Mouse (Mus musculus): Measurements from ENCODE around the gene Enpp5. TPM values are rescaled to one million over a fixed set of nuclear protein-coding genes. Genes with fewer than 3 reads are reported as not detected.

Gene Enpp5
- polyA plus RNA-seq, 1 experiment from 2014 or later: 35.2 TPM

- no peak for ATAC-seq
- no peaks in the 10 kb centered on the region for H3K9me3 ChIP-seq (replicated peaks)
- H3K36me3 ChIP-seq (ENCODE audit: poor library complexity, severe bottlenecking): no peaks in the 10 kb centered on the region
- no peak overlapping the region for H3K4me2 ChIP-seq
- H3K27me3 ChIP-seq: no peaks in the 10 kb centered on the region
- H3K27ac ChIP-seq: no peak overlapping the region
- no peak overlapping the region for H3K4me3 ChIP-seq
- peaks cover 6% of the 10 kb centered on the region for H3K4me1 ChIP-seq
- H3K9ac ChIP-seq: no peak overlapping the region
- WGBS: 86% methylated on average over 9 of the region's 9 CpGs
Measured at GRCm38 (mm10) chr17:44100906-44101305, 22.3 kb downstream of the Enpp5 start.

DNA sequence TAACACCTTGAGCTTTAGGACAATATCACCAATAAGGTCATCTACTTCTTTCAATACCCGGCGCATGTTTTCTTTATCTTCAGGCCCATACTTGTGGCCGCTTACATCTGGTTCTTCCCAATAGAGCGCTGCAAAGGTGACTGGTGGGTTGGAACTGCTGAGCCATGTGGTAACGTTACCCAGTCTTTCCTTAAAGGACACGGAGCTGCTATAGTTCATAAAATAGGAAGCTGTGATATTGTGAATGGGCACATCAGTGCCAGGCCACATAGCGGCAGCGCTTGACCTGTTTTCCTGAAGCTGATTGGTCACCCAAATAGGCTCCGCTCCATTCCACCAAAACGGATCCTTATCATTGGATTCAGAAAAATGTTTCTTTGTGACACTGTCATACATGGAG lies 23.3 kb downstream of the Enpp5 start:
- no peak overlapping the region for H3K27ac ChIP-seq
- no peak overlapping the region for H3K4me2 ChIP-seq
- no peak overlapping the region for H3K4me3 ChIP-seq
- peaks cover 3% of the 10 kb centered on the region; the same call in 1 of the 2 replicates for H3K27me3 ChIP-seq
- no peak overlapping the region for H3K9ac ChIP-seq
- H3K9me3 ChIP-seq (replicated peaks): no peaks in the 10 kb centered on the region
- peaks cover 6% of the 10 kb centered on the region for H3K4me1 ChIP-seq
- no peak for ATAC-seq
- H3K36me3 ChIP-seq (ENCODE audit: poor library complexity, severe bottlenecking): no peaks in the 10 kb centered on the region
- 96% methylated on average over 10 of the region's 10 CpGs for WGBS

DNA sequence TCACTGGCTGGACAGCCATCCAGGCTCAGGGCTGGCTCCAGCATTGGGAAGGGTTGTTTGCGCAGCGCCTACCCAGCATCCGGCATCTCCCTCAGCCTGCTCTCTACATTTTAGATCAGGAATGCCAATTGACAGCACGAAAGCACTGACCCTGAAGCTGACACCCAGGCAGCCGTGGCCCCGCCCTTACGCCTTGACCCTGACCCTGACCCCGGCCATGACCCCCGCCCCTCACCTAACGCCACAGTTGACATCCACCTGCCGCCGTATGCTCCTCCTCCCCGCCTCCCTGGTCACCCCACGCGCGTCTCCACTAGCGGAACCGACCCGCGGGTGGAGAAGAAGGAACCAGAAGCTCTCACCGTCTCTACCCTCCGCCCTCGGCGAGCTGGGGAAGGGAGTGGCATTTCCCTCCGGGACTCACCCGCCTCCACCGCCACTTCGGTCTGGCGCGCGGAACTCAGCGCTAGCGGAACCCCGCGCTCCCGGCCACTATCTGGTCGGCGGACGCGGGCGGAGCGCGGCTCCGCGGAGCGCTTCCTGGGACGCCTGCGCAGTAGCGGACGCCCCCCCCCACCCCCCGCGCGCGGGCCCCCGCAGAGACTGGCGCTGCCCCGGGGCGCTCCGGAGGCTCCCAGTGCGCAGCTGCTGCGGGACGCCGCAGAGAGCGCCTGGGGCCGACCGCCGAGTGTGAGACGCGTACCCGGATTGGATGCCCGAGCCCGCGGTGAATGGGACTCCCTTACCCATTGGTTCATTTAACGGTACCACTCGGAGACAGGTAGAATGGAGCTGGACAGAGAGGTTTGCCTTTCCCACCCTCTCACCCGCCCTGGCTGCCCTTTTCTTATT lies 26.9 kb downstream of the Enpp5 start, which contains the start of gene Enpp4:
Enpp4 (minus strand) TSS at position 523 of the 852 bp plus-strand sequence.
- peaks cover 6% of the 10 kb centered on the region for H3K4me1 ChIP-seq
- H3K4me3 ChIP-seq: peak within 1 kb of the TSS; percentile 59
- peak; percentile 100 for ATAC-seq
- H3K9me3 ChIP-seq (replicated peaks): no peaks in the 10 kb centered on the region
- H3K4me2 ChIP-seq: peak within 1 kb of the TSS; percentile 96
- peak within 1 kb of the TSS; percentile 48; the same call in 1 of the 2 replicates for H3K27ac ChIP-seq
- under 1% methylated on average over 72 of the region's 76 CpGs for WGBS
- H3K9ac ChIP-seq: peak within 1 kb of the TSS; percentile 79
- peaks cover 7% of the 10 kb centered on the region; the same call in 1 of the 2 replicates for H3K27me3 ChIP-seq
- H3K36me3 ChIP-seq (ENCODE audit: poor library complexity, severe bottlenecking): no peaks in the 10 kb centered on the region

DNA sequence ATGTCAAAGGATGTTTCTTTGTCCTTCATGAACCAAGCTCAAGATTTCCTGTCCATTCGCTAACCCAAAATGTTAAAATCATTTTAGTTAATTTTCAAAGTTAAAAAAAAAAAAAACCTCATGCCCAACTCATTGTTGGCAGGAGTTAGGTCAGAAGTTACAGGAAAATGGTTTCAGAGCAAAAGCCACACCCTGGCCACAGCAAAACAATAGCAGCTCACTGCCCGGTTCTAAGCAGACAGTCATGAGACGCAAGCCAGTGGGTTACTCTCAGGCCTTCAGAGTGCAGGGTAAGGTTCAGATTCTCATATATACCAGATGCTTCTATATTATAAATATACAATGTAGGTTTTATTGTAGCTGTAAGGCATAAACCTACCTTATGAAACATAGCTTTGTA lies 29.7 kb downstream of the Enpp5 start:
- 77% methylated on average over 3 of the region's 3 CpGs for WGBS
- H3K9ac ChIP-seq: no peak overlapping the region
- H3K27me3 ChIP-seq: peaks cover 7% of the 10 kb centered on the region; the same call in 1 of the 2 replicates
- ATAC-seq: no peak
- H3K27ac ChIP-seq: no peak overlapping the region
- H3K36me3 ChIP-seq (ENCODE audit: poor library complexity, severe bottlenecking): no peaks in the 10 kb centered on the region
- no peaks in the 10 kb centered on the region for H3K9me3 ChIP-seq (replicated peaks)
- no peak overlapping the region for H3K4me2 ChIP-seq
- peaks cover 6% of the 10 kb centered on the region for H3K4me1 ChIP-seq
- H3K4me3 ChIP-seq: no peak overlapping the region

GRCm38 (mm10) chr17:44116584-44116983 lies 38.0 kb downstream of the Enpp5 start:
- Histone ChIP-seq H3K4me1 (no peaks in the 10 kb centered on the region), H3K4me3 (no peak overlapping the region), H3K27ac (no peak overlapping the region), H3K27me3 (no peaks in the 10 kb centered on the region), H3K9me3 (replicated peaks) (no peaks in the 10 kb centered on the region), H3K4me2 (no peak overlapping the region), H3K9ac (no peak overlapping the region), H3K36me3 (ENCODE audit: poor library complexity, severe bottlenecking) (no peaks in the 10 kb centered on the region)
- 84% methylated on average over 2 of the region's 2 CpGs for WGBS
- no peak for ATAC-seq

- Histone ChIP-seq H3K4me1 (no peaks in the 10 kb centered on the region), H3K9me3 (replicated peaks) (no peaks in the 10 kb centered on the region), H3K36me3 (ENCODE audit: poor library complexity, severe bottlenecking) (no peaks in the 10 kb centered on the region), H3K4me2 (no peak overlapping the region), H3K9ac (no peak overlapping the region), H3K27me3 (no peaks in the 10 kb centered on the region), H3K4me3 (no peak overlapping the region), H3K27ac (no peak overlapping the region)
- WGBS: 79% methylated on average over 2 of the region's 2 CpGs
- no peak for ATAC-seq
Measured at GRCm38 (mm10) chr17:44117721-44118120, 39.1 kb downstream of the Enpp5 start.

DNA sequence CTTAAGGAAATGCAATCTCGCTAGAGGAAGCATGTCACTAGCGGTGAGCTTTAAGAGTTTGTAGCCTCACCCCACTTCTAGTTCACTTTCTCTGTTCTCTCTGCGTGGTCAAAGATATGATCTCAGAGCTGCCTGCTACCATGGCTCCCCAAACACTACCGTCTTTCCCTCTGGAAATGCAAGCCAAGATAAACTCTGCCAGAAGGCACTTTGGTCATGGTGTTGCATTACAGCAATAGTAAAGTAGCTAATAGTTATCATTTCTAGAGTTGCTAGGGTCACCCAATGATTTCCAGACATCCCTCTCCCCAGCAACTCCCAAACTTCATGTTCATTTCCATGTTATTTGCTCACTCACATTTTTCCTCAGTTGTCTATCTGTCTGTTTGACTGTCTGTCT lies 39.6 kb downstream of the Enpp5 start:
- no peak overlapping the region for H3K4me3 ChIP-seq
- H3K9ac ChIP-seq: no peak overlapping the region
- no peak for ATAC-seq
- H3K4me2 ChIP-seq: no peak overlapping the region
- no peak overlapping the region for H3K27ac ChIP-seq
- H3K4me1 ChIP-seq: no peaks in the 10 kb centered on the region
- H3K36me3 ChIP-seq (ENCODE audit: poor library complexity, severe bottlenecking): no peaks in the 10 kb centered on the region
- 88% methylated on average over 4 of the region's 4 CpGs for WGBS
- H3K27me3 ChIP-seq: no peaks in the 10 kb centered on the region
- H3K9me3 ChIP-seq (replicated peaks): no peaks in the 10 kb centered on the region

DNA sequence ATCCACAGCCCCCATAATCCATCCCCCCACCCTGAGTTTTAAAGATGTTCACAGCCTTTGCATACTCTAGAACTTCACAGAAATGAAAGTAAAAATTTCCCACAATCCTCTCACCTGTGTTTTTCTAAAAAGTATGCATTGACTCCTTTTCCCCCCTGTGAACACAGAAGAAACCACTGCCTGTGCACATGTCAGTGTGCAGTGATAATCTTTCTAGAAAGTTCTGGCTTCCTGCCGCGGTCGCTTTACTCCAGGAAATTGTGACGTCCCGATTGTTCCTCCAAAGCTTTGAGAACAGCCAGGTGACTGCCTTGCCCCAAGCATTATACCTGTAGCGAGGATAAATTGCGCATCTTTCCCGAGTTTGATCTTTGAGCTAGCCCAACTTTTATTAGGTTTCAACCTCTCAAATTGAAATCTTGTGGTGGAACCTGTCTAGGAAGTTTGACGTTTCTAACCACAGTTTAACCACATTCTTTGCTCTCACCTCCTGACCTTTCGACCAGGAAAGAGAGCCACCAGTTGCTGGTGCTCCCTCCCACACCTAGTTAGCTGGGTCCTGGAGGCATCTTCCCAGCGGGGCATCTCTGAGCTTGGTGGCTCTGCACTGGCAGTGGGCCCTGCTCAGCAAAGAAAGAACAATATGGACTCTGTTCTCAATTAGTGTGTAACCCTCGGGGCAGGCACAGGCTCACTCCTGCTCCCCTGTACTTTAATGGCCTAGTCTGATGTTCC lies 42.9 kb downstream of the Enpp5 start:
- Histone ChIP-seq H3K36me3 (ENCODE audit: poor library complexity, severe bottlenecking) (no peaks in the 10 kb centered on the region), H3K27me3 (no peaks in the 10 kb centered on the region), H3K9ac (no peak overlapping the region), H3K27ac (no peak overlapping the region), H3K9me3 (replicated peaks) (no peaks in the 10 kb centered on the region), H3K4me3 (no peak overlapping the region), H3K4me2 (no peak overlapping the region), H3K4me1 (no peaks in the 10 kb centered on the region)
- WGBS: 76% methylated on average over 12 of the region's 12 CpGs
- ATAC-seq: no peak

DNA sequence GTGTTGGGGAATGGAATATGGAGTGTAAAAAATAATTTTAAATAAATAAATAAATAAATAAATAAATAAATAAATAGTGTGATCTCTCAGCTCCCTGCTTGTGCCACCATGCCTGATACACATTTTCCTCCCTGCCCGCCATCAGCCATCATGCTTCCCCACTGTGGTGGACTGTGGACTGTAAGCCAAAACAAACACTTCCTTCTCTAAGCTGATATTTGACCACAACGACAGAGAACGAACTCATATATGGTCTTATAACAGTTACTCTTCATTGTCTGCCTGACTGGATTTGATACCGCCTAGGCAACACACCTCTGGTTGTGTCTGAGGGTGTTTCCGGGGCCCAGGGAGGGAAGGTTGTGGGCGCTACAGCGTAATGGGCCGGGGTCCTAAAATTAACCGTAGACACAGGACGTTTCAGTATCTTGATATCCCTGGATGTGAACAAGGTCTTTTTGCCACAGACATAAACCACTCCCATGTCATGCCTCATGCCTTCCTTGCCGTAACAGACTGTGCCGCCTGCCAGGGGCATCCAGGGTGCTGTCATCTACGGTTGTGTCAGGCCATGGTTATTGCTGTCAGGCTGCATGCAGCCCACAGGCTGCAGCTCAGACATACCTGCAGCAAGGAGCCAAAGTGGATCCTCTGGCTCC lies 50.6 kb downstream of the Enpp5 start:
- Histone ChIP-seq H3K36me3 (ENCODE audit: poor library complexity, severe bottlenecking) (no peaks in the 10 kb centered on the region), H3K27ac (no peak overlapping the region), H3K9me3 (replicated peaks) (no peaks in the 10 kb centered on the region; the same call in 1 of the 2 replicates), H3K4me1 (no peaks in the 10 kb centered on the region), H3K9ac (no peak overlapping the region), H3K4me2 (no peak overlapping the region), H3K27me3 (no peaks in the 10 kb centered on the region), H3K4me3 (no peak overlapping the region)
- WGBS: 89% methylated on average over 13 of the region's 13 CpGs
- no peak for ATAC-seq

GRCm38 (mm10) chr17:44130429-44130828 lies 51.8 kb downstream of the Enpp5 start:
- ATAC-seq: peak; percentile 45; the same call in 1 of the 2 replicates
- no peak overlapping the region for H3K4me3 ChIP-seq
- H3K9ac ChIP-seq: no peak overlapping the region
- no peaks in the 10 kb centered on the region; the same call in 1 of the 2 replicates for H3K9me3 ChIP-seq (replicated peaks)
- H3K27me3 ChIP-seq: no peaks in the 10 kb centered on the region
- no peak overlapping the region for H3K4me2 ChIP-seq
- WGBS: 12% methylated on average over 7 of the region's 7 CpGs
- no peaks in the 10 kb centered on the region for H3K4me1 ChIP-seq
- H3K36me3 ChIP-seq (ENCODE audit: poor library complexity, severe bottlenecking): no peaks in the 10 kb centered on the region
- no peak overlapping the region for H3K27ac ChIP-seq

GRCm38 (mm10) chr17:44134106-44134505 lies 55.5 kb downstream of the Enpp5 start:
- whole genome bisulfite sequencing: 73% methylated on average over 6 of the region's 6 CpGs
- no peaks in the 10 kb centered on the region for H3K4me1 ChIP-seq
- ATAC-seq: no peak

GRCm38 (mm10) chr17:44134545-44134944 lies 55.9 kb downstream of the Enpp5 start:
- Histone ChIP-seq H3K9me3 (replicated peaks) (no peaks in the 10 kb centered on the region), H3K4me3 (no peak overlapping the region), H3K36me3 (ENCODE audit: poor library complexity, severe bottlenecking) (no peaks in the 10 kb centered on the region), H3K27me3 (no peaks in the 10 kb centered on the region), H3K9ac (no peak overlapping the region), H3K27ac (no peak overlapping the region), H3K4me1 (no peaks in the 10 kb centered on the region), H3K4me2 (no peak overlapping the region)
- WGBS: 71% methylated on average over 9 of the region's 9 CpGs
- no peak for ATAC-seq

More at GRCm38 (mm10) chr17:44134106-44134505, 55.5 kb downstream of the Enpp5 start:
- Histone ChIP-seq H3K4me2 (no peak overlapping the region), H3K4me3 (no peak overlapping the region), H3K9ac (no peak overlapping the region), H3K9me3 (replicated peaks) (no peaks in the 10 kb centered on the region), H3K36me3 (ENCODE audit: poor library complexity, severe bottlenecking) (no peaks in the 10 kb centered on the region), H3K27ac (no peak overlapping the region), H3K27me3 (no peaks in the 10 kb centered on the region)

All from forebrain, embryonic 13.5 days (tissue).